Mouse (Mus musculus) neural tube, embryonic 10.5 days (tissue): ENCODE measurements around the gene Efcab8.
A peak's percentile ranks its signal among the peaks of the same experiment; 100 is the strongest.

Experiments used
- DNase-seq: peaks from one replicate; pipeline ENCODE4 v3.0.0-alpha.2; 2017; ENCODE audit warnings: low spot score; ENCODE audit errors: extremely low spot score

The Efcab8 gene

GRCm38 (mm10) chr2:153779394-153779981 lies at the start of gene Efcab8:
Gene Efcab8, plus strand, starts transcription at chr2:153779931.
- DNase-seq: no peak

- DNase-seq: no peak
Observed at GRCm38 (mm10) chr2:153734033-153734432, 45.7 kb upstream of the Efcab8 start.

GRCm38 (mm10) chr2:153740500-153741436 lies 39.0 kb upstream of the Efcab8 start, which contains the start of gene Mapre1:
Gene Mapre1, plus strand, starts transcription at chr2:153741274.
- DNase-seq: peak; percentile 100

GRCm38 (mm10) chr2:153741437-153742065 lies 38.2 kb upstream of the Efcab8 start:
- no peak for DNase-seq

- no peak for DNase-seq
Observed at GRCm38 (mm10) chr2:153747994-153748393, 31.7 kb upstream of the Efcab8 start.

GRCm38 (mm10) chr2:153750363-153750762 lies 29.4 kb upstream of the Efcab8 start:
- DNase-seq: no peak

- DNase-seq: no peak
Observed at GRCm38 (mm10) chr2:153762121-153762520, 17.6 kb upstream of the Efcab8 start.

- DNase-seq: no peak
Observed at GRCm38 (mm10) chr2:153767484-153767883, 12.2 kb upstream of the Efcab8 start.

- no peak for DNase-seq
Observed at GRCm38 (mm10) chr2:153768881-153769280, 10.8 kb upstream of the Efcab8 start.

GRCm38 (mm10) chr2:153772950-153773349 lies 6.8 kb upstream of the Efcab8 start:
- DNase-seq: no peak

GRCm38 (mm10) chr2:153775472-153775871 lies 4.3 kb upstream of the Efcab8 start:
- no peak for DNase-seq

GRCm38 (mm10) chr2:153778638-153779362 lies 931 bp upstream of the Efcab8 start:
- DNase-seq: peak; percentile 66

GRCm38 (mm10) chr2:153781181-153781580 lies 1.4 kb downstream of the Efcab8 start:
- DNase-seq: no peak

GRCm38 (mm10) chr2:153784668-153785067 lies 4.9 kb downstream of the Efcab8 start:
- no peak for DNase-seq

- DNase-seq: no peak
Observed at GRCm38 (mm10) chr2:153793366-153793765, 13.6 kb downstream of the Efcab8 start.

GRCm38 (mm10) chr2:153795090-153795489 lies 15.4 kb downstream of the Efcab8 start:
- no peak for DNase-seq

GRCm38 (mm10) chr2:153807464-153807863 lies 27.7 kb downstream of the Efcab8 start:
- peak; percentile 63 for DNase-seq

- no peak for DNase-seq
Observed at GRCm38 (mm10) chr2:153808146-153808545, 28.4 kb downstream of the Efcab8 start.

GRCm38 (mm10) chr2:153808841-153809240 lies 29.1 kb downstream of the Efcab8 start:
- DNase-seq: no peak

- DNase-seq: no peak
Observed at GRCm38 (mm10) chr2:153809921-153810320, 30.2 kb downstream of the Efcab8 start.

- DNase-seq: no peak
Observed at GRCm38 (mm10) chr2:153822005-153822543, 42.3 kb downstream of the Efcab8 start.
